Mouse (Mus musculus) cerebellum, adult 11-12 months (tissue): ENCODE results near the gene Marc2.

Source experiments
- DNase-seq: peaks from one replicate; pipeline ENCODE4 v3.0.0; 2022

The Marc2 gene

GRCm38 (mm10) chr1:184853339-184853738 is 7.1 kb upstream of the Marc2 start:
- DNase-seq = peak; percentile 44

- DNase-seq = peak; percentile 72
Measured at GRCm38 (mm10) chr1:184851741-184852618, 5.7 kb upstream of the Marc2 start.

- no peak for DNase-seq
Measured at GRCm38 (mm10) chr1:184851166-184851565, 4.9 kb upstream of the Marc2 start.

- DNase-seq = no peak
Measured at GRCm38 (mm10) chr1:184846973-184847372, 722 bp upstream of the Marc2 start.

- DNase-seq = peak; percentile 84
Measured at GRCm38 (mm10) chr1:184845111-184846071, 860 bp downstream of the Marc2 start.

GRCm38 (mm10) chr1:184844326-184845066 is 1.8 kb downstream of the Marc2 start:
- DNase-seq = no peak

DNA sequence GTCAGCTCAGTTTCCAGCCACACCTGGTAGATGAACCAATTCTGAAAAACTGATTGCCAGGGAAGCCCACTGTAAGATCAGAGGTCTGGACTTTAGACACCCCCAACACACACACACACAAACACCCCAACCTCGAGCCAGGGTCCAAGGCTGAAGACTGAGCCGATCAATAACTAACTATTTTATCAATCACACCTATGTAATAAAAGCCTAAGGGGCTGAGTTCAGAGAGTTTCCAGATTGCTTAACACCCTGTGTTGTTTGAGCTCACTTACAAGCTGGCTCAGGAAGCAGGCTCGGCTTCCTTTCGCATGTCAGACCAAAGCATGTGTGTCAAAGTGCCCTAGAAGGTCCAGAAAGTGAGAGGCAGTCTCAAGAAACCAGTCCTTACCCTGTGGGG is 8.6 kb downstream of the Marc2 start:
- DNase-seq = no peak

DNA sequence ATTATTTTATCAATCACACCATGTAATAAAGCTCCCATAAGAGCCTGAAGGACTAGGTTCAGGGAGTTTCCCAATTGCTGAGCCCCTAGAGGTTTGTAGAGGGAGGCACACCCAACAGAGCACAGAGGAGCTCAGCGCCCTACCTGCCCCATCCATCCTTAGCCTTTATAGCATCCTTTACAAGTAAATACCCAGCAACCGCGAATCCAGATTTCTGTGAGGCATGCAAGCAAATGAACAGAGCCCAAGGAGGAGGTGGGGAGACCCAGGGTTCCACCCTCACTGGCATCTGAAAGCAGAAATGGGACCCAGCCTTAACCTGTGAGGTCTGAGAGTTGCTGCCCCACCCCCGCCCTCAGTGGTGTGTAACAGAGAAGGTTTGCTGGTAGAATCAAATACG is 9.9 kb downstream of the Marc2 start:
- no peak for DNase-seq

GRCm38 (mm10) chr1:184833499-184833898 is 12.8 kb downstream of the Marc2 start:
- DNase-seq = no peak

DNA sequence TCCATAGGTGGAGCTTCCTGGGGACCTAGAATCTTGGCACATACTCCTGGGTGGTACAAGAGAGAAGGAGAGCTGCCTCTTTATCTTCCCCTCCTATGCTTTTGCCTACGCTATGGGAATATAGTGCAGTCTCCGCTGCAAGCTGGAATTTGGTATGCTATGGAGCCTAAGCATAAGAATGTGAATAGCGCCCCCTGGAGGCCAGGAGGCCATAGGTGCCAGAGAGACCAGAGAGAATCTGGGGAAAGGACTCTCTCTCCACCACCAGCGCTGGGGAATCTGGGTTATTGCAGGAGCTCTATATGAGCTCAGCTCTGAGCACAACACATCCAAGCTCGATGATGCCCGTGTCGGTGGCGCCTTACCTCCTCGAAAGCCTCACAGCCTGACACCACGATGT is 14.0 kb downstream of the Marc2 start:
- DNase-seq = no peak

- no peak for DNase-seq
Measured at GRCm38 (mm10) chr1:184829897-184830296, 16.4 kb downstream of the Marc2 start.

- DNase-seq = no peak
Measured at GRCm38 (mm10) chr1:184827175-184827701, 19.0 kb downstream of the Marc2 start.

- no peak for DNase-seq
Measured at GRCm38 (mm10) chr1:184825093-184825492, 21.2 kb downstream of the Marc2 start.

DNA sequence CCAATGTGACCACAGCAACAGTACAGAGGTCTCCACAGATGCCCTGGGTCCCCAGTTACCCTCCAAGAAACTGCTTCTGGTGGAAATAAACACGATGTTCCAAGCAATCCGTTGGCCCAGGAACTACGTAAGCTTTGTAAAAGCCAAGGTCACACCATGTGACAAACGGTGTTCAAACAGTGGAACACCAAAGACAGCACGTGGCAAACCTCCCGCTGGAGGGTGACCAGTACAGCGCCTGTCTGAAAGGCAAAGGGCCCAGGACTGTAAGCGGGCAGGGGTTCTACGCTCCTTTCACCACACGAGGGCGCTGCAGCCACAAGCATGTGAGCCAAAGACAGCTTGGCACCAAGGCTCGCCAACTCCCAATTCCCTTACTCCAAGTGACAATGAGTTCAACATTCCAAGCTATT is 21.8 kb downstream of the Marc2 start:
- DNase-seq = peak; percentile 79

DNA sequence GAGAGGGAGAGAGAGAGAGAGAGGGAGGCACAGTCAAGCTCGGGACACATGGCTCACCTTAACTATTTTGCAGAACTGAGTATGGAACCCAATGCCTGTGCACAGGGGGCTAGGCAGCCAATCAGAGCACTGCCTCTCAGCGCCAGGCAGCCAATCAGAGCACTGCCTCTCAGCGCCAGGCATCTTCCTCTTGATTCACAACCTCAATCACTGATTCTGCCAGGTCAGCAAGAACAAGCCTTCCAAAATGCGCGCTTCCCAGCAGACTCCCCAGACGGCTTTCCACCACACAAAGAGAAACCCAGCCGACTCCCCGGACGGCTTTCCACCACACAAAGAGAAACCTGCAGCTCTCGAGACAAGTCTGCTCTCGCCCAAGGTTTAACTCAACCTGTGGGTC is 23.6 kb downstream of the Marc2 start:
- DNase-seq = no peak

DNA sequence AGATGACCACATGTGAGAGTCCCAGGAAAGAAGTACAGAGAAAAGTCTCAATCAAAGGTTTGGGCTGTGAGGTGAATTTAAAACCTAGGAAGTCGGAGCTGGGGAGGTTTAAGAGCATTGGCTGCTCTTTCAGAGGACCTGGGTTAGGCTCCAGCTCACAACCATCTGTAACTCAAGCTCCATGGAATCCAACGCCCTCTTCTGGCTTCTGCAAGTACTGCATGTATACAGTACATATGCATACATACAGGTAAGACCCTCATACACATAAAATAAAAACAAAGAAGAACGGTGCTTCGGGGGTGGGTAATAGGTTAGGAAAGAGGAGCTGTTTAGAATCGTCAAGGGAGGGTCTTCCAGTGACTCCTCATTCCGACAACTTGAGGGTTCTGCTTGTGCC is 28.5 kb downstream of the Marc2 start:
- no peak for DNase-seq

DNA sequence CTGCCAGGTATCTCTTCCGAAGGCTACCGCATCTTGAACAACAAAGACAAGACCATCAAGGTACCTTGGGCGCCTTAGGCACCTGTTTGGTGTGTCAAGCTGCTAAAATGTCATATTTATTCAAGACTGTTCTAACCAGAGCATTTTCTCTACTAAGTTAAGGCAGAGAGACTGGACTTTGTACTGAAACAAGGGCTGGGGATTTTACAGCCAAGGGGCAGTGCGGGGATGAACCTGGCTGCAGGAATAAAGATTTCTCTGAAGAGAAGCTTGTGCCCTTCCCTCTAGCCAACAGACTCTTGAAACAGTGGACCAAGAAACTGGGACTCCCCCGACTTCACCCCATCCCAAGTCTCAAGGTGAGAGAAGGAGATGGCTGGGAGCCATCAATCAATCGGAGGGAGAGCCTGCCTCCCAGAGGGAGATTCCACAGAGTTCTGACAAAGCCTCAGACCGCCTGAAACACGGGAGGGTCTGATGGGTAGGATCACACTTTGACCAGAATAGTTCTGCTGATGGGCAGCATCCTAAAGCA is 34.5 kb downstream of the Marc2 start:
- no peak for DNase-seq

- no peak for DNase-seq
Measured at GRCm38 (mm10) chr1:184810780-184811575, 35.3 kb downstream of the Marc2 start, which contains the start of gene Marc1. Gene Marc1, minus strand, starts transcription at chr1:184811313.

DNA sequence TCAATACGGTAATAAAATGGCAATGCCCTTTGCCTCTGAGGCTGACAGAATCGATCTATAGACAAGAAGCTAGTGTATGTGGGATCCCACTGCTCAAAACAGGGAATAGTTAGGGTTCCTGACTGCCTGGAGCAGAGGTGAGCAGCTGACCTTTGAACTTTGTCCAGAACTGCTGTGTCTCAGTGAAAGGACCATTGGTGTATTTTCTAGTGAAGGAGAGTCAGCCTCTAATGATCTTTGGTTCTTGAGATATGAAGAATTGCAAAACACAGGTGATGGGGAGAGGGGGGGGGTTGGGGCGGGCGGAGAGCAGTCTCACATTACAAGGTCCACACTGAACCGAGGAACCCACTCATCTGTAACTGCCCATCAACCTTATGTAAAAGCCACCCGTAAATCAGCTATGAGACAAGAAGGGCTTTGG is 36.7 kb downstream of the Marc2 start:
- DNase-seq = no peak

DNA sequence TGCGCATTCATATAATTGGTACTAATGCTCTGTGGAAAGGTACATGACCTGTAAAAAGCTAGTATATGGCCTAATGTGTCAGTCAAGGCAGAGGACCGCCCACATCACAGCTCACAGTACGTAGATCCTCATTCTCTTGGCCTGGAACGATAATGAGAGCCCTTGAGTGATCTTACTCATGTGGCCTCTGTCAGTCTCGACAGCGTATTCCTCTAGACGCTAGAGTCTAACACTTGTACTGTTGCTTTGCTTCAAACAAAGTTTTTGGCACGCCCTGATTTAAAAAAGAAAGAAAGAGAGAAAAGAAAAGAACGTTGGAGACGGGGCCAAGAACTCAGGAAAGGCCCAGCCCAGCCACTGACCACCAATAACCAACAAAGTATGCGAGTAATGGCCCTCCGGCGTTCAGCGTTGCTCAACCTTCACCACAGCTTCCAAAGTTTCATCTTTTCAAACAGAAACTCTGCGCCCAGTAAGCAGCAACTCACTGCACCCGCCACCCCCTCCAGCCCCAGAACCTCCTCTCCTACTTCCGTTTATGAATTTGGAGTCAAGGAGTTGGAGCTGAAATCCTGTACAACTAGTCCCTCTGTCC is 37.7 kb downstream of the Marc2 start:
- DNase-seq = no peak
